Mouse (Mus musculus) limb, embryonic 11.5 days (tissue): Measurements from ENCODE around the gene AU022751. TPM values are rescaled to one million over a fixed set of nuclear protein-coding genes. Genes with fewer than 3 reads are reported as not detected.

Experiments
- microRNA-seq: library from miRNA; unstranded; fragments of <30 nt; microRNA quantifications from one replicate; pipeline ENCODE4, GENCODE M21; 2016
- polyA plus RNA-seq: library from polyadenylated mRNA; unstranded; fragments of >200 nt; fragmentation: Nextera tagmentation; extraction: Ambion mirVana; gene quantifications from 2 replicates; pipeline ENCODE4 v1.2.1, GENCODE M21; 2014

Gene AU022751
- polyA plus RNA-seq, 1 experiment from 2014 or later, result not detected

Small RNA genes within 50 kb of the gene (microRNA-seq; reads per million reads assigned to microRNA genes)
- not detected for gene Gm27360

Other genes starting within 250 kb of the AU022751 start
- gene Nudt11, start 36.0 kb downstream of the AU022751 start, polyA plus RNA-seq, result 9.0 and 9.1 TPM in 2 replicates
- 11.8 and 13.6 TPM in 2 replicates for gene Nudt10, start 89.6 kb upstream of the AU022751 start, polyA plus RNA-seq
- gene Bmp15, start 237.3 kb upstream of the AU022751 start, polyA plus RNA-seq, result 0.04 and 0.10 TPM in 2 replicates